Mouse (Mus musculus): ENCODE data around the gene Foxp4. TPM values are rescaled to one million over a fixed set of nuclear protein-coding genes. Genes with fewer than 3 reads are reported as not detected.
"Not testable (repeated sequence)": the region's sequence is repeated elsewhere in the genome, so short reads cannot be mapped to it uniquely, and the experiment has no call there.

Gene Foxp4
- total RNA-seq, 1 experiment from 2014 or later = 3.7 TPM

DNA sequence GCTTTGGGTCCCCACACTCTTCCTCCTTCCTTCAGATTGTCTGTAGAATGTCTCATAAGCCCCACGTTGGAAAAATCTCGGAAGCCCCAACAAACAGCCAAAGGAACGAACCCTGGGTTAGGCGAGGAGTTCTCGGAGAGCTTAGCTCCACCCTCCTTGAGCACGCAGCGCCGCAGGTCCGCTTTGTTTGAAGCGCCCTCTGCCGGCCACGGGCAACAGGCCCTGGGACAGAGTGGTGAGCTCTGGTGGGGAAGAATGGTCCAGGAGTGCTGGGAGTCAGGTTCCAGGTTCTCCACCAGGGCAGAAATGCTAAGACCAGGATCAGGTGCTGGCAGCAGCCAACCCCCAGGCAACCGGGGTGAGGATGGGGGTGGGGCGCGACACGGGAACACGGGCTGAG, 59.9 kb downstream of the Foxp4 start:
- peak; percentile 93 for ATAC-seq (replicated peaks; ENCODE audit: low read depth, poor library complexity, severe bottlenecking)

DNA sequence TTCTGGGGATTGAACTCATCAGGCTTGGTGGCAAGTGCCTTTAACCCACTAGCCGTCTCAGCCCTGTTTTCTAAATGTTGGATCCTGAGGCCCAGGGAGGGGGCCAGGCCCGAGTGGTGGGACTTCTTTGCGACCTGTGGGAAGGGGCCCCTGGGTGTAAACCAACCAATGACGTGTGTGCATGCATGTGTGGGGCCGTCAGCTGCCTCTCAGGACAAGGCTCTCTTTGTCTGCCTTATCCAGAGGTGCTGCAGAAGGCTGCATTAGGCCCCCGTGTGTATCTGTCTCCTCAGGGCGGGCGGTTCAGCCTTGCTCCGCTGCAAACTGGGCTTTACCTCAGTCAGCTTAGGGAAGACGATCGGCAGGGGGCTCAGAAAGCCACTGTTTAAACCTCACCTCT, 61.0 kb downstream of the Foxp4 start:
- ATAC-seq (replicated peaks; ENCODE audit: low read depth, poor library complexity, severe bottlenecking) = no peak

DNA sequence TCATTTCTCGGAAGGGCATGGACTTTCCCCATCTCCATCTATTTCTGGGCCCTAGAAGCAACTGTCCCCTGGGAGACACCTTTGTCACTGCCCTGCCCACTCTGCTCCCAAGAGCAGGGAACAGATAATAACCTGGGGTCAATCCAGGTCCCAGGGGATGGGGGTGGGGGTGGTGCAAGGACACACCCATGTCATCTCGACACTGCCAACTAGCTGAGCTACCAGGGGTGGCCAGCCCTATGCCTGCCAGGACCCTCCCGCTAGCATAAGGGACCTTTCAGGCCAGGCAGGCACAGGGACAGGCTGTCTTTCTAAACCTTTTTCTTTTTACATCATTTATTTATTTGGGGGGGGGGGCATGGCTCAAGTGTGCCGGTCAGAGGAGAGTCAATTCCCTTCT, 61.4 kb downstream of the Foxp4 start:
- ATAC-seq (replicated peaks; ENCODE audit: low read depth, poor library complexity, severe bottlenecking) = no peak

DNA sequence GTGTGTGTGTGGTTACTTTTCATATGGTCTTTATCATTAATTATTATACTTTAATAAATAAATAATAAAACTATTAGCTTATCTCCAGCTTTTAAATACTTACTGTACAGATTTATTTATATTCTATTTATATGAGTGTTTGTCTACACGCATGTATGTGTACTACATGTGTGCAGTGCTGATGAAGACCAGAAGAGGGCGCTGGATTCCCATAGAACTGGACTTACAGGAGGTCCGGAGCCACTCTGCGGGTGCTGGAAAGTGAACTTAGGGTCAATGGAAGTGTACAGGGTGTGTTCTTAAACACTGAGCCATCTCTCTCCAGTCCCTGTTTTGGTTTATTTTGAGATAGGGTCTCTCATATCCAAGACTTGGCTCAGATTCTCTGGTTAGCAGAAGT, 68.9 kb downstream of the Foxp4 start:
- ATAC-seq (replicated peaks; ENCODE audit: low read depth, poor library complexity, severe bottlenecking) = no peak

DNA sequence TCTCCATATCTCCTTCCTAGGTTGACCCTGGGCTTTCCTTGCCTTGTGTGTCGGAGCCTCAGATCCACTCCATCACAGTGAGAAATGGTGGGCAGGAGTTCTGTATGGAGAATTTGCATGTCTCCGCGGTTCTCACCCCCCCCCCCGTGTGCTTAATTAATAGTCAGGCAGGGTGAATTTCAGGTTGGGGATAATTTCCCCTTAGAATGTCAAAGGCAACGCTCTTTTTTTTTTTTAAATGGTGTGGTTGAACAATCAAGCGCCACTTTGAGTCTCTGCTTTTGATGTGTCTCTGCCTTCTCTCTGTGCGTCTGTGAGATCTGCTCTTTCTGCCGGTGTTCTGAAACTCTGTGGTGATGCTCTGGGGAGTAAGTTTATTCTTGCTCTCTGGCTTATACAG, 69.5 kb downstream of the Foxp4 start:
- ATAC-seq (replicated peaks; ENCODE audit: low read depth, poor library complexity, severe bottlenecking) = no peak

DNA sequence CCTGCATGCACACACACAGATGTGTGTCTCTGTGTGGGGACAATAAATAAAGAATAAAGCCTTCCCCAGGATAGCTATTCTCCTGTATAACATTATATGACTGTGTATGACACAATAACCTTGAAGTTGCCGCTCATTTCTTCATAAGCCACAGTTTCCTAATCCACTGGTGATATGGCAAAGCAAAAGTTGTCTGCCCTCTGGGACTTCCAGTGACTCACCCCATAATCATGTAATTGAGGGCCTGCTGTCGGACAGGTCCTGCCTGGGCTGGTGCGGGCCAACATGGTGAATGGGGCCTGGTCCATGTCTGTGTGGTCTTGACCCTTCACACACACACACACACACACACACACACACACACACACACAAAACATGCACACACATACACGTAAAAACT, 70.7 kb downstream of the Foxp4 start:
- no peak for ATAC-seq (replicated peaks; ENCODE audit: low read depth, poor library complexity, severe bottlenecking)

DNA sequence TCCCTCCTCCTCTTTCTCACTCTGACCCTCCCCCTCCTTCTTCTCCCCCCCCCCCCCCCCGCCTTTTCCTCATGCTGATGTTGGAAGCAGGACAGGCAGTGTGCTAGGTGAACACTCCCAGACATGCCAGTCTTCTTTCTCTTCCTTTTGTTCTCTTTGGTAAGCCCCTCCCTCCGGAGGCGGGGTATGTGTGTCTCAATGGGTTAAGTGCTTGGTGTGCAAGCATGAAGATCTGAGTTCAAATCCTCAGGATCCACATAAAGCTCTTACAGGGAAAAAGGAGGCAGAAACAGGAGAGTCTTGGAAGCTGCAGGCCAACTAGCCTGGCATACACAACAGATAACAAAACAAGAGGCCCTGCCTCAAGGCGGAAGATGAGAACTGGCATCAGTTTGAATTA, 71.1 kb downstream of the Foxp4 start:
- no peak for ATAC-seq (replicated peaks; ENCODE audit: low read depth, poor library complexity, severe bottlenecking)

DNA sequence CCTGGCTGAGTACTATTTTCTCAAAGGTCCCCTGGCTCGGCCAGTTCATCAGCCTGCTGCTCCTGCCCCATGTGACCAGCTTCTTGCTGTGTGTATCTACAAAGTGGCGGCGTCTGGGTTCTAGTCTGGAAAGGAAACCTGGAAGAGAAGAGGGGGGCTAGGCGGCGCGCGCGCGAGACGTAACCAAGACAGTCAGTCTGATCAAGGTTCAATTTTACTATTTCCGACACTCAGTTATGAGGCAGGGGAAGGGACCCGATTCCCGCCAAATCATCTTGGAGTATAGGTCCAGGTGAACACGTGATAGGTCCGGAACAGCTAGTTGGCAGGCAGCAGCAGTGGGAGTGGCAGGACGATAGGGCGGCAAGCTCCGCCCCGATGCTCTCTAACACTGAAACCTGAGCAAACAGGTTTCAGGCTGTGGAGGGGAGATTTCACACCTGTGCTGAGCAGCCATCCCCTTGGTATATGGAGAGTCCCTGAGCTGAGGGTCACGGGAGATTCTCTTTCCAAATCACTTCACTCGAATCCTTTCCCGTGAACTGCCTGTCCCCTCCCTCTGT, 72.6 kb downstream of the Foxp4 start:
- not testable (repeated sequence) for ATAC-seq (replicated peaks; ENCODE audit: low read depth, poor library complexity, severe bottlenecking)

DNA sequence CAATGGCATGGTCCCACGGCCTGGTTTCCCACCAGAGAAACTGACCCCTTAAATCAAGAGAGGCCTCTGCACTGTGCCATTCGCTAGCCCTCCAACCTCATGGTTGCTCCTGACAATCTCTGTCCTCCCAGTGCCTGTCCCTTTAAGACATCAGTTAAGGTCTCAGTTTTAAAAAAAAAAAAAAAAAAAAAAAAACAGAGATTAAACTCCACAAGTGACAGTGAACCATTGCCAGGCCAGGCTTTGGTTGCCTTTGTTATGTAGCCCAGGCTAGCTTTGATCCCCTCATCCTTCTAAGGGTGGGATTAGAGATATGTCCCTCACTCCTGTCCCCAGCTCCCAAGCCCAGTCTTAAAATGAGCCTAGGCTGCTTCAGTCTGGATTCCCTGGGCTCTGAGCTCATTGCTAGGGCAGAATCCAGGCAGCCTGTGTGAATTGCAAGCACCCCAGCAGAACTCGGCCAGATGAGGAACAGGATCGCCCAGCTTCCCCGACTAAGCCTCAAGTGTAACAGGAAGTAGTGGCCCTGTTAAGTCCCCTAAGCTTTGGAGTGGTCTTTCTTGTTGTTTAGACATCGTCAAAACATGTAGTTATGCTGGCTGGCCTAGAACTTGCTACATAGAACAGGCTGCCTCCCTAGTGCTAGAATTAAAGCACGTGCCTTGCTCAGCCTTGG, 73.7 kb downstream of the Foxp4 start:
- ATAC-seq (replicated peaks; ENCODE audit: low read depth, poor library complexity, severe bottlenecking) = peak; percentile 53

DNA sequence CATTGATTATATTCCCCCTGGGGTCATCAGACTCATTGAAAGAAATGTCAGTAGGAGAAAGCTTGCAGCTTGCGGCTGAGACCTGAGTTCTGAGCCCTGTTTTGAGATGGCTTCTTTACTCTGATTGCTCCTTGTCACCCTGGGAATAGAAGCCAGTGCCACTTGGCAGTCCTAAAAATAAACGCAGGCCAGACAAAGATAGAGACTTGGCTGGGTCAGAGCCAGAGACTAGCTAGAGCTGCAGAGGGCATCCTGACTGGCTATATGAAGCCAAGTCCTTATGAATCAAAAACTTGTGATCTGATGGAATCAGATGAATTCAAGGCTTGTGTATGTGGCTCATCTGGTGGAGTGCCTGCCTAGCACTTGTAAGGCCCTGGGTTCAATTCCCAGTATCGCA, 74.4 kb downstream of the Foxp4 start:
- ATAC-seq (replicated peaks; ENCODE audit: low read depth, poor library complexity, severe bottlenecking) = no peak

DNA sequence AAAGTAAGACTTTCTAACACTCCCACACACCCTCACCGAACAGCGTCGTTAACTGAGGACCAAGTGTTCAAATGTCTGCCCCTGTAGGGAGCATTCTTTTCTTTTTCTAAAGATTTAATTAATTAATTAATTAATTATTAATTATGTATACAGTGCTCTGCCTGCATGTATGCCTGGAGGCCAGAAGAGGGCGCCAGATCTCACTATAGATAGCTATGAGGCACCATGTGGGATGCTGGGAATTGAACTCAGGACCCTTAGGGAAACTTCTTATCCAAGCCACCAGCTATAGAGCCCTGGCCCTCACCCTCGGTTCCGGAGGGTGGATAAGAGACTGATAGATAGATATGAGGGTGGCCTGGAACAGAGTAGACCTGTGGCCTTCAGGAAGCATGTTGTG, 76.5 kb downstream of the Foxp4 start:
- no peak for ATAC-seq (replicated peaks; ENCODE audit: low read depth, poor library complexity, severe bottlenecking)

DNA sequence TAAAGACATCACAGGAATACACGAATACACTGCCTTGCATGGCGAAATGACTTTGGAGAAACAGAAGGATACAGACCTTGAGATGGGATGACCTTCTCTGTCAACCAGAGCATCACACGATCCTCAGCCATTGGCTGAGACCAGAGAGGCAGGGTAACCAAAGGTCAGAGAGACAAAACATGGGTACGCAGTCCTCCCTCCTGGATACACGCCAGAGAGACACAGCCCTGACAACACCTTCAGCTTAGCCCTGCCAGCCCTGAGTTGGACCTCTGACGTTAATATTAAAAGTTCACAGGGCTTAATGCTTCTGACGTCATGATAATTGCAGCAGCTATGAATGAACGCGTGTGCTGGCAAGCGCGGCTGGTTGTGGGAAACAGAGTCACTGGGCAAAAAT, 78.8 kb downstream of the Foxp4 start:
- no peak for ATAC-seq (replicated peaks; ENCODE audit: low read depth, poor library complexity, severe bottlenecking)

DNA sequence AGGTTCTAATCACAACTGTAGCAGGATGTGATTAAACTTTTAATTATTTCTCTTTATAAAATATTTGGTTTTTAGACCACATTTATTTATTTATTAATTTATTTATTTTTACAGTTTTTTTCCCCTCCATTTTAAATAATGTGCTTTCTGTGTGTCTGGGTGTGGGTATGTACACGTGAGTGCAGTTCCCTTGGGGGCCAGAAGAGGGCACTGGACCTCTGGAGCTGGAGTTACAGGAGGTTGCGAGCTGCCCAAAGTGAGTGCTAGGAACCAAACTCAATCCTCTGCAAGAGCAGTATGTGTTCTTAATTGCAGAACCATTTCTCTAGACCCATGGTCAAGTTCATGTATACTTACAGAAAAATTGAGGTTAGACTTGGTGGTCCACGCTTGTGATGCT, 81.0 kb downstream of the Foxp4 start:
- no peak for ATAC-seq (replicated peaks; ENCODE audit: low read depth, poor library complexity, severe bottlenecking)

DNA sequence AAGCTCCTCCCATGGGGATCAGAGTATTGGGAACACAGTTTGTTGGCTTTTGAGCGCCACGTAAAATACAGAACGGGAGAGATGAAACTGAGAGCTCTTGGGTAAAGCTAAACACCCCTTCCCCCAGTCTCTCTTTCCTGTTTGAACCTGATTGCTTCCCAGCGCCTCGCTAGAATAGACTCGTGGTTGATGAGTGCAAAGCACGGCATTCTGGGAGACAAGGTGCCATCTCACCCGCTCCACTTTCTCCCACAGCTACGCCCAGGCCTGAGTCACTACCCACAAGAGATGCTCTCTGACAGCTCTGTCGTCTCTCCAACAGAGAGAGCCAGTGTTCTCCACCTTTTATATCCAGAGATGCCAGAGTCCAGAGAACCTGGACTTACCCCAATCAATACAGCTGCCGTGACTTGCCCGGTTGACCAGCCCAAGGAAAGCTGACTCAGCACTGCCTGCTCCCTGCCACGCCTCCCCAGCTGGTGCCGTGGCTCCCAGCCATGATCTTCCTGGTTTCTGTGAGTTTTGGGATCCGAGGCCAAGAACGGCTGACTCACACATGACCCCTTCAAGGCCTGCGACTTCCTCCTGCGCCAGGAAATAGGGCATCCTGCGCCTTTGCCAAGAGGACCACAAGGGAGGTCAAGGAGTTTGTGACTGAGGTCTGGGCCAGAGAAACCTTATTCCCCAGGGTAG, 82.4 kb downstream of the Foxp4 start:
- ATAC-seq (replicated peaks; ENCODE audit: low read depth, poor library complexity, severe bottlenecking) = peak; percentile 61

DNA sequence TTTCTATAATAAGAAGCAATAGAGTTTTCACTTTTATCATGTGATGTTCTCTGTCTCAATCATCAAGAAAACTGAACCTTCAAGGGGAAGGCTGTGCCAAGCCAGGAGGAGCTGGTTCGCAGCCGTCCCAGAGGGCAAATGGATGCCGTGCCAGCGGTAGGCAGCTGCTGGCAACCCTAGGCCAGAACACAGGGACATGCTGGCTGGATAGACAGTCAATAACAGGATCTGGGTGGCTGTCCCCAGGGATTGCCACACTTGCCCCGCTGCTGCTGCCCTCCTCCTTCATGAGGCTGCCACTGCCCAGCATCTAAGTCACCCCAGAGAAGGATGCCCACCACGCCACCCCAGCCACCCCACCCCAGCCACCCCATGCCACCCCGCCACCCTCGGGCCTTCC, 82.9 kb downstream of the Foxp4 start:
- ATAC-seq (replicated peaks; ENCODE audit: low read depth, poor library complexity, severe bottlenecking) = no peak

DNA sequence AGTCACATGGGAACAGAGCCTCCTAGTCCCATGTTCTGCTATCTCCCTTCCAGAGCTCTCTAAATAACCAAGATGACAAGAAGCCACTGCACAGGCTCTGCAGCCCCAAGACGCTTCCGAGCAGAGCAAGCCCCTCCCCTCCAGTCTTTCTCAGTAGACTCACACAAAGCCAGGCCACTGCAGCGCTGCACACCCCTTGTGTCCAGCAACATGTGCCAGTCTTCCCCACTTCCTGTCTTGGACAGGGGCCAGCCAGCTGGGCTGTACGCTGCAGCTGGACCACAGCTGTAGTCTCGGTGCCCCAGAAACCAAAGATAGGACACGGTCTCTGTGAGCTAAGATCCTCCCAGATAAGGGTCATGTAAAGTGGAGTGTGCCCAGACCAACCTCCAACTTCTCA, 86.6 kb downstream of the Foxp4 start:
- peak; percentile 48 for ATAC-seq (replicated peaks; ENCODE audit: low read depth, poor library complexity, severe bottlenecking)

DNA sequence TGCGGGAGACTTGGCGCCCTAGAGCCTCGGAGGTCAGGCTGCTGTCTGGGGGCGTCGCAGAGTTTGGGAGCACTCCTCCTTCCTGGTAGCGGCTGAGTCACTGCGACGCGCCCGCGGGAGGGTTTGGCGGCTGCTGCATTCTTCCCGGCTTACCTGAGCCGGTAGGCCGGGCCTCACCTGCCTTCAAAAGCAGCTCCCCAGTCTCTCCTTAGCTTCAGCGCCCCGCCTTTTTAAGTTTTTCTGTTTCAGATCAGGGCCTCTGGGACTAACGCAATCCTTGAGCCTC, 90.0 kb downstream of the Foxp4 start, which contains the start of gene Mdfi:
TSS of gene Mdfi (minus strand) at position 210 of the 286 bp plus-strand sequence.
- ATAC-seq (replicated peaks; ENCODE audit: low read depth, poor library complexity, severe bottlenecking) = no peak

DNA sequence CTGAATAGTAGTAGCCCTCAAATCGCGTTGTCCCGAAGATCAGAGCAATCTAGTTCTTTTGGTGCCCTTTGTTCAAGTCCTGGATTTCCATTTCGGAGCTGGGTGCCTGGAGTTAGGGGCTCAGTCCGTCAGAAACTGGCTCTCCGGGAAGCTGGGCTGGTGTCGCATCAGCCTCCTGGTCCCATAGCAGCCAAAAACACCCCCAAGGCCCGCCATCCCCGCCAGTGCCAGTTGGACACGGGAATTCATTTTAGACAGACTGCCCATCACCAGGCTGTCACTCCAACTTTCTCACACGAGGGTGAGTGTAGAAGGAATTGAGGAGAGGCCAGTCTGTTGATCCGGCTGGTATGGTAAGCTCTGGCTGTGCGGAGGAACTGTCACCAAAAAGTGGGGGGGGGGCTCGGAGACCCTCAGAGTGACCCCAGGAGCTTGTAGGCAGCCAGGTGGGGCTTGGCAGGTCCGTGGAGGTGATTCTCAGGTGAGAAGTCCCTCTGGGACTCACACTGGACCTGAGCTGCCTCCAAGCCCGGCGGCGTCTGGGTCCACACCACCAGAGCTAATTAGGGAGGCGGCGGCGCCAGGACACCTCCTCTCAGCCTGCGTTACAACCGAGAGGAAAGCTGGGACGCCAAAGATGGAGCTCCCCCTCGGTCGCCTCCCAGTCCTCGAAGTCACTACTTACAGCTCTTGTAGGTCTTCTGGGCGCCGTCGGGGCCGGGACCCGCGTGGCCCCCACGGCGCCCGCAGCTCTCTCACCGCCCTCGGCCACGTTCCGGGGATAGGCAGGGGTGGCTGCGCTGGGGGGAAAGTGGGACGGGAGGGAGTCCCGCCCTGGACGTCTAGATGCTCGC, 90.6 kb downstream of the Foxp4 start:
- no peak for ATAC-seq (replicated peaks; ENCODE audit: low read depth, poor library complexity, severe bottlenecking)

DNA sequence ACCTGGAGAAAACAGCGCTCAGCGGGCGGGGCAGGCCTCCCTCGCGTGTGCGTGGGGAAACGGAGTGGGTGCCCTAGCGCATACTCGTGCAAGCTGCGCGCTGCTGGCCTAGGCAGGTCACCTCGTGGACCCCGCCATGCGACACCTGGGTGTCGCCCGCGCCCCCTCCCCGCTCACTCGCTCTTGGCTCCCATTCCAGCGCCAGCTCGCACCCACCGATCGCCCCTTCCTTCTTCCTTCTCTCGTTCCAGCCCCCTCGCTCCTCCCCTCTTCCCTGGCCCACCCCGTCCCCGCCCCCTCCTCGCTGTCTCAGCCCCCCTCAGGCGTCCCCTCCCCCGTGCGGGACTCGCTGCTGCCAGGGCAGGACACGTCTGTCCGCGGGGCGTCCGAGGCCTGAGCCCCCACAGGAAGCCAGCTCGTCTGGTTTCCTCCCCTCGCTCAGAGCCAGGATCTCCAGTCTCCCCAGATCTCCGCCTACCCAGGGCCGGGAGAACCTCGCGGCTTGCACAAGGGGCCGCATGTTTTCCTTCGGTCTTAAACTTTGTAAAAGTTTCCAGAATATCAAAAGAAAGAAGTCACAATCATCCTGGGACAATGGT, 91.3 kb downstream of the Foxp4 start:
- peak; percentile 31 for ATAC-seq (replicated peaks; ENCODE audit: low read depth, poor library complexity, severe bottlenecking)

DNA sequence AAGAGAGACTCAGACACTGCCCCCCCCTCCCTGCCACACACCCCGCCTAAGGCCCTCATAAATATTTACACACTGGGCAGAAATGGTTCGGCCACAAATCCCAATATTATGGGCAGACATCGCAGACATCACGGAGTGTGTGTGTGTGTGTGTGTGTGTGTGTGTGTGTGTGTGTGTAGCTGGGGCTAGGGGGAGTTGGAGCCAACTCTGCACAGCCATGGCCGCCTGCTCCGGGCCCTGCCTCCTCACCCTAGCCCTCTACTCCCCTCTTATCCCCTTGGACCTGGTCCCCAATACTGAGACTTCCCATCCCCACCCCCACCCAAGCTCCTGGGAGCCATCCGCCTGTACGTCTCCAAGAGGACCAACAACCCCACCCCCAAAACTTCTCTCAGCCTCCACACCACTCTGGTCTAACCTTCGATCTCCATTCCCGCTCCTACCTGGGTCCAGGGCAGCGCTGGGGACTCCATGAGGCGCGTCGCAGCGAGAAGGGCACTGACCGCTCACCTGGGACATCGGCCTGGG, 91.9 kb downstream of the Foxp4 start:
- ATAC-seq (replicated peaks; ENCODE audit: low read depth, poor library complexity, severe bottlenecking) = no peak

All from common myeloid progenitor, adult 5-6 weeks (primary cell).